Mouse (Mus musculus): ENCODE data around the gene Tepsin. TPM values are rescaled to one million over a fixed set of nuclear protein-coding genes. Genes with fewer than 3 reads are reported as not detected.

Gene Tepsin
- total and polyA plus RNA-seq, 2 experiments from 2014 or later = 14.8 to 25.8 TPM

GRCm38 (mm10) chr11:120072986-120073647 lies 25.4 kb downstream of the Tepsin start:
- 92% methylated on average over 9 of the region's 9 CpGs for WGBS
- no peaks in the 10 kb centered on the region for H3K4me1 ChIP-seq (ENCODE audit: insufficient read depth)
- no peak overlapping the region for H3K4me2 ChIP-seq (ENCODE audit: low read depth)
- peak; percentile 42 for TF ChIP-seq CTCF (IDR thresholded peaks at IDR 0.05; ENCODE audit: low read depth)
- H3K4me3 ChIP-seq (ENCODE audit: low read depth, low read length) = no peak overlapping the region
- DNase-seq = no peak
- H3K27ac ChIP-seq (ENCODE audit: low read depth, low read length) = no peak overlapping the region
- H3K36me3 ChIP-seq (ENCODE audit: insufficient read depth) = peaks cover 84% of the 10 kb centered on the region
- no peak overlapping the region for H3K9ac ChIP-seq
- peak; percentile 61 for ATAC-seq
- H3K9me3 ChIP-seq (ENCODE audit: low read length) = no peaks in the 10 kb centered on the region
- H3K27me3 ChIP-seq (ENCODE audit: insufficient read depth, low read length) = no peaks in the 10 kb centered on the region

- DNase-seq = no peak
- Histone ChIP-seq H3K4me2 (ENCODE audit: low read depth) (no peak overlapping the region), H3K4me3 (ENCODE audit: low read depth, low read length) (no peak overlapping the region), H3K36me3 (ENCODE audit: insufficient read depth) (peaks cover 89% of the 10 kb centered on the region), H3K27me3 (ENCODE audit: insufficient read depth, low read length) (no peaks in the 10 kb centered on the region), H3K27ac (ENCODE audit: low read depth, low read length) (no peak overlapping the region), H3K4me1 (ENCODE audit: insufficient read depth) (no peaks in the 10 kb centered on the region), H3K9ac (no peak overlapping the region), H3K9me3 (ENCODE audit: low read length) (no peaks in the 10 kb centered on the region)
- no peak for TF ChIP-seq CTCF (IDR thresholded peaks at IDR 0.05; ENCODE audit: low read depth)
- WGBS = 82% methylated on average over 7 of the region's 7 CpGs
- ATAC-seq = no peak
Observed at GRCm38 (mm10) chr11:120071731-120072320, 26.7 kb downstream of the Tepsin start.

- H3K4me1 ChIP-seq (ENCODE audit: insufficient read depth) = no peaks in the 10 kb centered on the region
- ATAC-seq (no peak), DNase-seq (no peak)
- WGBS = 66% methylated on average over 12 of the region's 12 CpGs
- H3K27ac ChIP-seq (ENCODE audit: low read depth, low read length) = no peak overlapping the region
- no peak overlapping the region for H3K9ac ChIP-seq
- TF ChIP-seq CTCF (IDR thresholded peaks at IDR 0.05; ENCODE audit: low read depth) = no peak
- H3K36me3 ChIP-seq (ENCODE audit: insufficient read depth) = peaks cover 89% of the 10 kb centered on the region
- no peak overlapping the region for H3K4me2 ChIP-seq (ENCODE audit: low read depth)
- no peaks in the 10 kb centered on the region for H3K9me3 ChIP-seq (ENCODE audit: low read length)
- no peaks in the 10 kb centered on the region for H3K27me3 ChIP-seq (ENCODE audit: insufficient read depth, low read length)
- no peak overlapping the region for H3K4me3 ChIP-seq (ENCODE audit: low read depth, low read length)
Observed at GRCm38 (mm10) chr11:120071065-120071464, 27.5 kb downstream of the Tepsin start.

GRCm38 (mm10) chr11:120070286-120070930 lies 28.1 kb downstream of the Tepsin start:
- H3K9ac ChIP-seq = no peak overlapping the region
- H3K9me3 ChIP-seq (ENCODE audit: low read length) = no peaks in the 10 kb centered on the region
- H3K4me2 ChIP-seq (ENCODE audit: low read depth) = no peak overlapping the region
- WGBS = 93% methylated on average over 27 of the region's 27 CpGs
- no peaks in the 10 kb centered on the region for H3K4me1 ChIP-seq (ENCODE audit: insufficient read depth)
- H3K36me3 ChIP-seq (ENCODE audit: insufficient read depth) = peaks cover 89% of the 10 kb centered on the region
- TF ChIP-seq CTCF (IDR thresholded peaks at IDR 0.05; ENCODE audit: low read depth) = no peak
- ATAC-seq (no peak), DNase-seq (no peak)
- H3K4me3 ChIP-seq (ENCODE audit: low read depth, low read length) = no peak overlapping the region
- no peak overlapping the region for H3K27ac ChIP-seq (ENCODE audit: low read depth, low read length)
- no peaks in the 10 kb centered on the region for H3K27me3 ChIP-seq (ENCODE audit: insufficient read depth, low read length)

GRCm38 (mm10) chr11:120069261-120069660 lies 29.3 kb downstream of the Tepsin start:
- no peak overlapping the region for H3K27ac ChIP-seq (ENCODE audit: low read depth, low read length)
- no peak overlapping the region for H3K4me2 ChIP-seq (ENCODE audit: low read depth)
- DNase-seq (no peak), ATAC-seq (no peak)
- H3K27me3 ChIP-seq (ENCODE audit: insufficient read depth, low read length) = no peaks in the 10 kb centered on the region
- TF ChIP-seq CTCF (IDR thresholded peaks at IDR 0.05; ENCODE audit: low read depth) = no peak
- H3K4me1 ChIP-seq (ENCODE audit: insufficient read depth) = no peaks in the 10 kb centered on the region
- H3K36me3 ChIP-seq (ENCODE audit: insufficient read depth) = peaks cover 91% of the 10 kb centered on the region
- WGBS = 59% methylated on average over 11 of the region's 11 CpGs
- H3K9me3 ChIP-seq (ENCODE audit: low read length) = no peaks in the 10 kb centered on the region
- H3K4me3 ChIP-seq (ENCODE audit: low read depth, low read length) = no peak overlapping the region
- no peak overlapping the region for H3K9ac ChIP-seq

GRCm38 (mm10) chr11:120067834-120068233 lies 30.7 kb downstream of the Tepsin start:
- Histone ChIP-seq H3K9me3 (ENCODE audit: low read length) (no peaks in the 10 kb centered on the region), H3K9ac (no peak overlapping the region), H3K36me3 (ENCODE audit: insufficient read depth) (peaks cover 86% of the 10 kb centered on the region), H3K27me3 (ENCODE audit: insufficient read depth, low read length) (no peaks in the 10 kb centered on the region), H3K4me3 (ENCODE audit: low read depth, low read length) (no peak overlapping the region), H3K27ac (ENCODE audit: low read depth, low read length) (no peak overlapping the region), H3K4me1 (ENCODE audit: insufficient read depth) (no peaks in the 10 kb centered on the region), H3K4me2 (ENCODE audit: low read depth) (no peak overlapping the region)
- peak; percentile 64 for TF ChIP-seq CTCF (IDR thresholded peaks at IDR 0.05; ENCODE audit: low read depth)
- ATAC-seq = peak; percentile 60; the same call in 1 of the 2 replicates
- 42% methylated on average over 17 of the region's 17 CpGs for WGBS
- peak; percentile 36 for DNase-seq

- H3K4me1 ChIP-seq (ENCODE audit: insufficient read depth) = no peaks in the 10 kb centered on the region
- peaks cover 61% of the 10 kb centered on the region for H3K36me3 ChIP-seq (ENCODE audit: insufficient read depth)
- no peak overlapping the region for H3K27ac ChIP-seq (ENCODE audit: low read depth, low read length)
- no peak overlapping the region for H3K9ac ChIP-seq
- H3K9me3 ChIP-seq (ENCODE audit: low read length) = no peaks in the 10 kb centered on the region
- H3K4me2 ChIP-seq (ENCODE audit: low read depth) = no peak overlapping the region
- H3K4me3 ChIP-seq (ENCODE audit: low read depth, low read length) = no peak overlapping the region
- H3K27me3 ChIP-seq (ENCODE audit: insufficient read depth, low read length) = no peaks in the 10 kb centered on the region
- 25% methylated on average over 10 of the region's 10 CpGs for WGBS
- DNase-seq = peak; percentile 70
- peak; percentile 44; the same call in 1 of the 2 replicates for ATAC-seq
- peak; percentile 81 for TF ChIP-seq CTCF (IDR thresholded peaks at IDR 0.05; ENCODE audit: low read depth)
Observed at GRCm38 (mm10) chr11:120065291-120065690, 33.2 kb downstream of the Tepsin start.
